In genomic region chr9:21511052-21511451, GRCm38 (mm10) we compare ENCODE assay signal across 8 mouse cellular contexts. TPM values are rescaled to one million over a fixed set of nuclear protein-coding genes. Genes with fewer than 3 reads are reported as not detected.
DNase-seq lines count a peak whose midpoint lies in the region; ATAC-seq and TF ChIP-seq lines count a peak whose summit lies in the region.

No protein-coding gene starts in this region.

- peak overlapping the region; percentile 64 for H3K4me2 ChIP-seq in kidney, postnatal 0 days (ENCODE audit: low read length)
- peak overlapping the region; percentile 83 for H3K4me2 ChIP-seq in embryonic facial prominence, embryonic 14.5 days (ENCODE audit: low read depth, low read length)
- H3K4me2 ChIP-seq in intestine, embryonic 14.5 days (ENCODE audit: low read length) = peak overlapping the region; percentile 86
- peak overlapping the region; percentile 96 for H3K4me2 ChIP-seq in myocyte (ENCODE audit: low read depth)

- TF ChIP-seq CTCF in kidney, postnatal 0 days (IDR thresholded peaks at IDR 0.05; ENCODE audit: low read depth) = no peak

- H3K9ac ChIP-seq in kidney, postnatal 0 days (ENCODE audit: low read depth, low read length) = peak overlapping the region; percentile 69; the same call in 1 of the 2 replicates
- peak overlapping the region; percentile 75; the same call in 1 of the 2 replicates for H3K9ac ChIP-seq in embryonic facial prominence, embryonic 14.5 days (ENCODE audit: low read depth, low read length)
- peak overlapping the region; percentile 55 for H3K9ac ChIP-seq in intestine, embryonic 14.5 days (ENCODE audit: low read length)

- H3K9me3 ChIP-seq in kidney, postnatal 0 days (replicated peaks; ENCODE audit: low read length) = no peaks in the 10 kb centered on the region
- no peaks in the 10 kb centered on the region for H3K9me3 ChIP-seq in embryonic facial prominence, embryonic 14.5 days (ENCODE audit: control insufficient read depth, low read length)
- no peaks in the 10 kb centered on the region for H3K9me3 ChIP-seq in intestine, embryonic 14.5 days (ENCODE audit: control insufficient read depth, low read length)

- 0 out of 2 replicates have a peak overlapping the region, but pooled peaks have one; percentile 68 for H3K4me3 ChIP-seq in kidney, postnatal 0 days (replicated peaks; ENCODE audit: low read depth, low read length)
- H3K4me3 ChIP-seq in embryonic facial prominence, embryonic 14.5 days (ENCODE audit: low read depth, low read length) = peak overlapping the region; percentile 69
- peak overlapping the region; percentile 60; the same call in 1 of the 2 replicates for H3K4me3 ChIP-seq in intestine, embryonic 14.5 days (ENCODE audit: low read depth, low read length)
- peak overlapping the region; percentile 53 for H3K4me3 ChIP-seq in myocyte

- H3K4me1 ChIP-seq in kidney, postnatal 0 days (replicated peaks; ENCODE audit: insufficient read depth, low read length) = 0 out of 2 replicates have a peak, but pooled peaks cover 7% of the 10 kb centered on the region
- peaks cover 8% of the 10 kb centered on the region for H3K4me1 ChIP-seq in embryonic facial prominence, embryonic 14.5 days (ENCODE audit: control insufficient read depth, insufficient read depth, low read length)
- peaks cover 9% of the 10 kb centered on the region for H3K4me1 ChIP-seq in intestine, embryonic 14.5 days (replicated peaks; ENCODE audit: control insufficient read depth, insufficient read depth, low read length)

- H3K27ac ChIP-seq in kidney, postnatal 0 days = peak overlapping the region; percentile 87; the same call in 1 of the 2 replicates
- H3K27ac ChIP-seq in embryonic facial prominence, embryonic 14.5 days (replicated peaks; ENCODE audit: low read depth, low read length) = no peak overlapping the region
- no peak overlapping the region for H3K27ac ChIP-seq in intestine, embryonic 14.5 days (ENCODE audit: low read depth)

- WGBS in kidney, postnatal 0 days = 78% methylated on average over 9 of the region's 9 CpGs
- WGBS in embryonic facial prominence, embryonic 14.5 days = 82% methylated on average over 9 of the region's 9 CpGs
- WGBS in intestine, embryonic 14.5 days = 81% methylated on average over 9 of the region's 9 CpGs

- TF ChIP-seq POLR2A in myocyte (IDR thresholded peaks at IDR 0.05; ENCODE audit: insufficient read length, low read depth) = no peak

- ATAC-seq in kidney, postnatal 0 days (replicated peaks; ENCODE audit: low FRiP score, low read depth) = no peak
- ATAC-seq in embryonic facial prominence, embryonic 14.5 days (ENCODE audit: low read depth) = no peak
- no peak for ATAC-seq in intestine, embryonic 14.5 days (replicated peaks; ENCODE audit: low FRiP score, low TSS enrichment, low read depth)

- peaks cover 6% of the 10 kb centered on the region for H3K79me2 ChIP-seq in myocyte (ENCODE audit: control insufficient read depth, insufficient read depth)

- H3ac ChIP-seq in myocyte (ENCODE audit: control insufficient read depth, insufficient read length) = peak overlapping the region; percentile 11

- H3K36me3 ChIP-seq in kidney, postnatal 0 days (ENCODE audit: insufficient read depth, low read length) = peaks cover 13% of the 10 kb centered on the region; the same call in 1 of the 2 replicates
- peaks cover 32% of the 10 kb centered on the region for H3K36me3 ChIP-seq in embryonic facial prominence, embryonic 14.5 days (ENCODE audit: control insufficient read depth, insufficient read depth, low read length)
- H3K36me3 ChIP-seq in intestine, embryonic 14.5 days (ENCODE audit: control insufficient read depth, insufficient read depth, low read length) = peaks cover 28% of the 10 kb centered on the region
- H3K36me3 ChIP-seq in myocyte (ENCODE audit: control insufficient read depth, insufficient read depth) = no peaks in the 10 kb centered on the region

- no peaks in the 10 kb centered on the region for H3K27me3 ChIP-seq in kidney, postnatal 0 days (ENCODE audit: insufficient read depth, low read length)
- no peaks in the 10 kb centered on the region for H3K27me3 ChIP-seq in embryonic facial prominence, embryonic 14.5 days (replicated peaks; ENCODE audit: control insufficient read depth, insufficient read depth, low read length)
- H3K27me3 ChIP-seq in intestine, embryonic 14.5 days (replicated peaks; ENCODE audit: control insufficient read depth, insufficient read depth, low read length) = no peaks in the 10 kb centered on the region
- H3K27me3 ChIP-seq in myocyte (ENCODE audit: control insufficient read depth, insufficient read depth, insufficient read length) = no peaks in the 10 kb centered on the region

- DNase-seq in kidney, postnatal 0 days (ENCODE audit: low spot score) = no peak
- no peak for DNase-seq in kidney, postnatal 36 days
- DNase-seq in embryonic facial prominence, embryonic 14.5 days (ENCODE audit: low spot score) = no peak
- no peak for DNase-seq in intestine, embryonic 14.5 days (ENCODE audit: low spot score)
- DNase-seq in left cerebral cortex, adult 18-20 months (ENCODE audit: low spot score in 2 of 2) = no peak
- DNase-seq in layer of hippocampus, postnatal 36 days = no peak
- DNase-seq in cerebellum, adult 11 months = no peak

TF ChIP-seq in myocyte, 11 proteins besides CTCF, POLR2A, EP300 and RAD21:
- TF ChIP-seq POLR2AphosphoS2 (IDR thresholded peaks at IDR 0.05; ENCODE audit: insufficient read length, low read depth) (no peak), MYOD1 (IDR thresholded peaks at IDR 0.05; ENCODE audit: control insufficient read depth in 1 of 3, insufficient read length in 2 of 3, low read depth in 2 of 3) (no peak), MYOG (IDR thresholded peaks at IDR 0.05; ENCODE audit: control insufficient read depth in 1 of 3, insufficient read depth in 1 of 3, insufficient read length in 2 of 3, low read depth in 2 of 3) (no peak), MAX (IDR thresholded peaks at IDR 0.05; ENCODE audit: low read depth) (no peak), REST (IDR thresholded peaks at IDR 0.05; ENCODE audit: insufficient read depth, insufficient read length) (no peak)

RNA-seq across cellular contexts. Expression of gene Tmed1, which starts 1.0 kb away (rescaled TPM):
- polyA plus RNA-seq in kidney, postnatal 0 days (2015; fragmentation: Nextera tagmentation; extraction: Ambion mirVana) = 128 and 131 TPM in 2 replicates
- 103 and 115 TPM in 2 replicates for polyA plus RNA-seq in embryonic facial prominence, embryonic 14.5 days (2014; fragmentation: Nextera tagmentation; extraction: Ambion mirVana)
- 88.4 and 91.0 TPM in 2 replicates for polyA plus RNA-seq in intestine, embryonic 14.5 days (2014; fragmentation: Nextera tagmentation; extraction: Ambion mirVana)
- 47.3 TPM for polyA plus RNA-seq in myocyte (2012; fragmentation: generic; extraction: Trizol)
- total RNA-seq in left cerebral cortex, adult 18-20 months (2021) = 10 to 100 TPM; 12.9 to 13.7 TPM
- 10 to 100 TPM; 10.6 to 11.4 TPM for total RNA-seq in layer of hippocampus, postnatal 36 days (2021)

RNA-seq across cellular contexts. Expression of gene AB124611, which starts 14.9 kb away (rescaled TPM):
- 2.3 and 2.6 TPM in 2 replicates for polyA plus RNA-seq in kidney, postnatal 0 days (2015; fragmentation: Nextera tagmentation; extraction: Ambion mirVana)
- 2.0 and 2.1 TPM in 2 replicates for polyA plus RNA-seq in embryonic facial prominence, embryonic 14.5 days (2014; fragmentation: Nextera tagmentation; extraction: Ambion mirVana)
- polyA plus RNA-seq in intestine, embryonic 14.5 days (2014; fragmentation: Nextera tagmentation; extraction: Ambion mirVana) = 3.1 and 4.2 TPM in 2 replicates
- polyA plus RNA-seq in myocyte (2012; fragmentation: generic; extraction: Trizol) = 0.22 TPM
- total RNA-seq in left cerebral cortex, adult 18-20 months (2021) = under 1 TPM; 0.28 to 0.37 TPM
- total RNA-seq in layer of hippocampus, postnatal 36 days (2021) = under 1 TPM in 1 of 2 experiments, not detected in 1; 0.33 TPM

RNA-seq across cellular contexts. Expression of gene Carm1, which starts 35.6 kb away (rescaled TPM):
- polyA plus RNA-seq in kidney, postnatal 0 days (2015; fragmentation: Nextera tagmentation; extraction: Ambion mirVana) = 23.7 and 26.3 TPM in 2 replicates
- polyA plus RNA-seq in embryonic facial prominence, embryonic 14.5 days (2014; fragmentation: Nextera tagmentation; extraction: Ambion mirVana) = 55.7 and 57.1 TPM in 2 replicates
- polyA plus RNA-seq in intestine, embryonic 14.5 days (2014; fragmentation: Nextera tagmentation; extraction: Ambion mirVana) = 39.5 and 54.4 TPM in 2 replicates
- 48.1 TPM for polyA plus RNA-seq in myocyte (2012; fragmentation: generic; extraction: Trizol)
- total RNA-seq in left cerebral cortex, adult 18-20 months (2021) = 10 to 100 TPM; 73.8 to 74.8 TPM
- total RNA-seq in layer of hippocampus, postnatal 36 days (2021) = 10 to 100 TPM; 75.6 to 81.5 TPM
